Mouse (Mus musculus) midbrain, embryonic 13.5 days (tissue): ENCODE data around the gene Gpr22. TPM values are rescaled to one million over a fixed set of nuclear protein-coding genes. Genes with fewer than 3 reads are reported as not detected.

Experiments used
- polyA plus RNA-seq: library from polyadenylated mRNA; unstranded; fragments of >200 nt; fragmentation: Nextera tagmentation; extraction: Ambion mirVana; gene quantifications from 2 replicates; pipeline ENCODE4 v1.2.1, GENCODE M21; 2015

Gene Gpr22
- polyA plus RNA-seq, 1 experiment from 2014 or later, result 20.1 TPM

Other genes starting within 250 kb of the Gpr22 start
- 18.7 and 19.5 TPM in 2 replicates for gene Cbll1, start 214.3 kb downstream of the Gpr22 start, polyA plus RNA-seq
- gene Slc26a4, start 154.0 kb downstream of the Gpr22 start, polyA plus RNA-seq, result 0.05 TPM in 1 of 2 replicates, not detected in the other
- gene Bcap29, start 79.3 kb downstream of the Gpr22 start, polyA plus RNA-seq, result 24.5 and 26.2 TPM in 2 replicates
- gene Dus4l, start 59.1 kb downstream of the Gpr22 start, polyA plus RNA-seq, result 7.6 and 9.2 TPM in 2 replicates
- 31.7 and 33.0 TPM in 2 replicates for gene Cog5, start 59.1 kb downstream of the Gpr22 start, polyA plus RNA-seq
- 70.4 and 78.0 TPM in 2 replicates for gene Hbp1, start 236.6 kb upstream of the Gpr22 start, polyA plus RNA-seq